Mouse (Mus musculus) adrenal gland, postnatal 36 days (tissue): ENCODE results near the gene Isx. TPM values are rescaled to one million over a fixed set of nuclear protein-coding genes. Genes with fewer than 3 reads are reported as not detected.

Source experiments
- DNase-seq, 2 experiments: peaks; one replicate each; pipeline ENCODE4 v3.0.0; 2021; ENCODE audit warnings: mixed read lengths in 1 of 2
- long read RNA-seq, 2 experiments: library from polyadenylated mRNA; stranded (forward); transcript quantifications; one replicate each; pipeline ENCODE4 v2.0.0; 2021; ENCODE audit warnings: borderline sequencing depth in 2 of 2
- total RNA-seq, 2 experiments: library from RNA; stranded (reverse); gene quantifications; 2 replicates each; pipeline ENCODE4 v1.2.3; 2021

Isx gene
- not detected for total RNA-seq
- long read RNA-seq, experiment 1, result 0 reads
- long read RNA-seq, experiment 2, result 0 reads

DNA sequence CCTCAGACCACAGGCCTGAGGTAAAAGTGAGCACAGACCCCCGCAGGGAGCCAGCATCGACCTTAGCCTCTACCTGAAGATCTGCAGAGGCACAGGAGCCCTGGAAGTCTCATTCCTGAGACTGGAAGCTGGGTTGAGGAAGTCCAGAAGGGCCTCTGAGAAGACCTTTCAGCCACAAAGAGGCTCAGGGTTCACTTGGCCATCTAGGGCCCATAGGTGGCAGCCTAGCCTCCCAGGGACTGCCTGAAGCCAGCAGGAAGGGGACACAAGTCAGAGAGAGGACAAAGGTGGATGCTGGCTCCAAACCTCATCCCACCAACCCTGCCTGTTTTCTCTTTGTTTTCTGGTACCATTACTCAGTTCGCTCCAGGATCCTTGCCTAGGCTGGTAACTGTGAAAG is at the start of gene Isx:
Gene Isx, plus strand, starts transcription at position 234 of the 400 bp plus-strand sequence.
- no peak for DNase-seq

DNA sequence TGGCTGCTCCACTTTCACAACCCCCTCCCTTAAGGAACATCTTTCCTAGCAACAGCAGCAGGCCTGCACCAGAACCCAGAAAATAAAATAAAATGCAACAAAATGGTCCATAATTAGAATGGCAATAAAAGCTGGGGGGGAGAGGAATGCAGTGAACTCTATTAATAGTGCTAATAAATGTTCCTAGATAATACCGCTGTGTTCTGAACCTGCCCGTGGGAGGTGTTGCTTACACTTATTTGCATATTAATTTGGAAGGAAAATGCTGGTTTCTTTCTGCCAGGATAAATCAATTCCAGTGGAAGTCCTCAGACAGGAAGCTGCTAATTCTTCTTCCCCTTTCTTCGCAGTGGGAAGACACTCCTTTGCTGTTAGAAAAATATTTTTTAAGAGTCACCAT is 45.3 kb upstream of the Isx start:
- DNase-seq, result no peak

DNA sequence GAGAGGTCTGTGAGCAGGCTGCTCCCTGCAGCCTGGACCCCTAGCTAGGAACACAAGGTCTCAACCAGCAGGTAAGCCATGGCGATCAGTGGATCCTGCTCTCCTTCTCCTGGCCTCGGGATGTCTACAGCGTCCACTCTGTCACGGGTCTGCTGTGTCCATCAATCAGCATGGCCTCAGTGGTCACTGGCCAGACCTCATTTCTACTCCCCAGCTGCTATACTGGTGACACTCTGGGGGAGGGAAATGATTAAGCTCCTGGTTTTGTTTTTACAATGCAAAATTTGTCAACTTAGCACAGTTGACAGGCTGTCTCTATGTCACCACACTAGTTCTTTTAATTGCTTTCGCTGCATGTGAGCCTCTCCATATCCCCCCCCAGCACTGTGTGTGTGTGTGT is 41.7 kb upstream of the Isx start:
- DNase-seq, result no peak

DNA sequence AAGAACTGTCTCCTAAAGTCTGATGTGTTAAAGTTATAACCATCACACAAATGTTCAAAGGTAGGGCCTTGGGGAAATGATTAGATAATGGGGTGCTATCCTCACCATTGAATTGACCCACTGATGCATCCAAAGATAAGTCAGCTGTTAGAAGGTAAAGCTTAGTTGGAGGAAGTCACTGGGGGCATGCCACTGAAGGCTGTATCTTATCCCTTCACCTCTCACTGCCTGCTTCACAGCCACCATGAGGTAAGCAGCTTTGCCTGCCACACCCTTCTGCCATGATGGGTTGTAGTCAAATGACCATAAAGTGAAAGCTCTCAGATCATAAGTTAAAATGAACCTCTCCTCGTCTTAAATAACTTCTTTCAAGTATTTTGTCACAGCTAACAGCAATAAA is 38.7 kb upstream of the Isx start:
- no peak for DNase-seq

DNA sequence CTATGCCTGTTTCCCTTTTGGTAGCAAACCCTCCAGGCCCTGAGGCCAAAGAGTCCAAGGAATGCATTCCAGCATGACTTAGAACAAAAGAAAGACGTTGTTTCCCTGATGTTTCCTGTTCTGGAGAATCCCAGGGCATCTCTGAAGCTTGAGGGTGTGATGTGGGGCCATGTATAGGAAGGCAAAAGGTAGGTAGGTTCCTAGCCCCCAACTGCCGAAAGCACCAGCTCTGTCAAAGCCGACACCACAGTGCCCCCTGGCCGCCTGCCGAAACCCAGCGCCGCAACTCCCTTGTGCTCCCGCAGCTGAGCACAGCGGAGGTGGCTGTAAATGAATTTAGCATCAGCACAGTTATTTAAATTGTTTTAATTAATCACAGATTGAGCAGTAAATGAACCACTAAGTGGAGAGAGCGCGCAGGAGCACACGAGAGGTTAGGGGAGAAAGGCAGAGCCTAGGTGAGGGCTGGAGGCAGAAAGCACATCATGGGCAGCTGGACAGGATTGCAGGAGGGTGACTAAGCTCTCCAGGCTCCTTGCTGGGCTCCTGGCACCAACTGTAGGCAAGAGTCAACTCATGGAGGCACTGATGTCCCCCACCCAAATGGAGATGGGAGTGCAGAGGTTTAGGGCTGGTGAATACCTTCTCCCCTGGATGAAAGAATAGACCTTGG is 25.5 kb upstream of the Isx start:
- no peak for DNase-seq

DNA sequence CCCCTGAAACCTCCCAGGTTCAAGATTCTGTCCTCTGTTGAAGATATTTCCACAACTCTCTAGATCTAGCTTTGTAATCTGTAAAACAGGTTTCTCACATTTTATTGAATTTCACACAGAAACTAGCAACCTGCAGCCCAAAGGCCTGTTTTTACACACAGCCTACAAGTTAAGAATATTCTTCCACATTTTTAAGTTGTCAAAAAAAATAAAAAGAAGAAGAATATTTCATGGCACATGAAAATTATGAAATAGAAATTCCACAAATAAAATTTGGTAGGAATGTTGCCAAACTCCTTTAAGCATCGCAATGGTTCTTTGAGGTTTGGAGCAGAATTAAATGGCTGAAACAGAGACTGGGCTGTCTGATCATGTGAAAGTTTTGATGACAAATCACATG is 24.3 kb upstream of the Isx start:
- DNase-seq, result no peak

DNA sequence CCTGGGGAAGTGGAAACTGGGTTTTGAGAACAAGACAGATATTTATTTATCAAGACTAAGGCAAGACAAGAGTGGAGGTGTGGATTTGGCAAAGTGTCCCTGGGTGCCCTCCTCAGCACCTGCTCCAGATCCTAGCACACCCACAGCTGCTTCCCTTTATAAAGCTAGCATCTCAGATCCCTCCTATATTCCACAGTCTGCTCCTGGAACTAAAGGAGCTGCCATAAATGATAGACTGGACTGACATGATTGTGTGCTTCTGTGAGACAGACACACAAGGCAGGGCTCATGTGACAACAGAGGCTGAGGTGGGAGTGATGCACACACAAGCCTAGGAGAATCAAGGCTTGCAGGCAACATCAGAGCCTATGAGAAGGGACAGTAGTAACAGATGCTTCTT is 22.0 kb upstream of the Isx start:
- no peak for DNase-seq

DNA sequence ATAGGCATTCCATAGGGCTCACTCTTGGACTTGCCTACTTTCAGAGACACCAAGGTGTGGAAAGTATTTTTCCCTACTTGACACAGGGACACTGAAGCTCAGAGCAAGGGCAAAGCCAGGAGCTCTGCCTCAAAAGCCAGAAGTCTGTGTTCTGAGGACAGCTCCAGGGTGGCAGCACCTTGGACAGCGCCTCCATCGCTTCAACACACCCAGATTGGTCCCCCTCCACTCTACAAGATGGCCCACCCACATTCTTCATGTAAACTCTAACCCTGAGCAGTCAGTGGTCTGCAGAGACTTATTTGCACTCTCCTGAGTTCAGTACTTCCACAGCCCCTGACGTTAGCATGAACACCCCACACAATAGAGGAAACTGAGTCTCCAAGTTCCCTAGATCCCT is 21.1 kb upstream of the Isx start:
- DNase-seq, result peak in 1 of 2 experiments; percentile 23

DNA sequence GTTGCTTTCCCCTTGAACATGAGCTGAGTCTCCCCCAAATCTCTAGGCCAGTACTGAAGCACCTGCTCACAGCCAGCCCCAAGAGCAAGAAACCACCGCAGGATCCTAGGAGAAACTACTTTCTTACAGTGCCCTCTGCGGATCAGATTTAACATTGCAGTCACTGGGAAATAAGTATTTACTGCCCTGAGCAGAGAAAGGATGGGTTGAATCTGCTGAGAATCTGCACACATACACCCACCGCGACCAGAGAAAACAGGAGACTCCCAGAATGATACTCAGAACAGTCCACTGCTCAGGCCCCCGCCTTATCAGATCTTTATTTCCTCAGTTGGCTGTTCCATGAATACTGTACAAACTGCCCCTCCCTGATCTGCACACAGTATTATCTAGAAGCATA is 19.5 kb upstream of the Isx start:
- DNase-seq, result peak; percentile 5 to 20

DNA sequence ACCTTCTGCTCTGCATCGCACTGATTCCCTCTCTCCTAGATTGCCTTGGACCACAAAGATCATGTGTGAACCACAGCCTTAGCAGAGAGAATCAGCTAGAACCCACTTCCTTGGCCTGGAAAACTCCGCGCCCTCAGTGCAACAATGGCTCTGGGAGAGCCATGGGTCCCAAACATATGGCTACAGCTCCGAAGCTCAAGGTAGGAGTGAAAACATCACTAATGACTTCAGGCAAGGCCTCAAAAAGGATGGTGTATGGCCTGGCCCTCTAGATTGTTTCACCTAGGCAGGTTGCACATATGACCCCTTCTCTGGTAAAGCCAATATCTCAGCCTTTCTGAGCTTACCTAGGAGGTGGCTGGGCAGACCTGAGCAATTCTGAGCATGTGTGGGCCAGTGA is 18.2 kb upstream of the Isx start:
- no peak for DNase-seq

DNA sequence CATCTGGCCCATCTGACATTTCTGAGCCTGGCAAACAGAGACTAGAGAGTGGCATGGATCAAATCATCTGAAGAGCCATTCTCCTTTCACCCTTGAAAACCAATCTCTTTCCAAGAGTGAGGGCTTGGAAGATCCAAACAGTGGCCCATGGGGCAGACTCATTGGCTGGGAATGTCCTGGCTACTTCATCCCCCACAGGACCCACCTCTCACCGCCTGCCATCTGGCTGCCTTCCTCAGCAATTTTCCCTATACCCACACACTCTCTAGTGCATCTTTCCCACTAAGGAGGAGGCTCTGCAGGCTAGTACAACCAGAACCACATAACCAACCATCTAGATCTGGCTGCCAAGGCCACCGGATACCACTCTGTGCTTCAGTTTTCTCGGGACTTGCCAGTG is 17.6 kb upstream of the Isx start:
- no peak for DNase-seq

DNA sequence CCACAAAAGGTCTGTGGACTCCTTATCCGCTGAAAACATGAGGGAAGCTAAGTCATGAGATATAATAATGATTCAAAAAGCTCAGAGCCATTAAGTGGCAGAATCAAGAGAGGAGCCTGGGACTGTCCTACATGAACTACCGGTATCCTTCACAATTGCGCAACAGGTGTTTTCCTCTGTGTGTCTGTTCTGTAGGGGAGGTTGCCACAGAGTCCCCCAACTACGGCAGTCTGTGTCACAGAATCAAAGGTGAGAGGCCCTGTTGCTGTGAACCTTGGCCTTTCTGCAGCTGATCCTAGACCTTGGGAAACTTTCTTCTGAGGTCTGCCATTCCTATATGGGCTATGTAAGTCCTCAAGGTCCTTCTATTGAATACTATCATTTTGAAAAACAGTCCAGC is 13.7 kb upstream of the Isx start:
- DNase-seq, result no peak

DNA sequence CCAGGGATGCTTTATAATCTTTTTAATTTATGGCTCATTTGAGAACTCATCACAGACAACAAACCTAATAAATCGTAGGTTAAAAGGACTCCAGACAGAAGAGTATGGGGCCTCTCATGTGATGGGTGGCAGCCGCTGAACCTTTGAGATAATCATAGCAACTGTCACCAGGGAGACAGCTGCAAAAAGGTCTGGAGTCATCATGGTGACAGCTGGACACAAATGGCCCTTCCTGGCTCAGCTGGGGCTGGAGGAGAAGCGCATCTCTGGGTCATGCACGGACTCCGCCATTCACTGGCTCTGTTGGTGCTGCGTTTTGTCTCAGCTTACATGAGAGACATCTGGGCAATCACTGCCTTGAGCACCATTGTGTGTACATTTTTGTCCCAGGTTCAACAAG is 12.5 kb upstream of the Isx start:
- no peak for DNase-seq

DNA sequence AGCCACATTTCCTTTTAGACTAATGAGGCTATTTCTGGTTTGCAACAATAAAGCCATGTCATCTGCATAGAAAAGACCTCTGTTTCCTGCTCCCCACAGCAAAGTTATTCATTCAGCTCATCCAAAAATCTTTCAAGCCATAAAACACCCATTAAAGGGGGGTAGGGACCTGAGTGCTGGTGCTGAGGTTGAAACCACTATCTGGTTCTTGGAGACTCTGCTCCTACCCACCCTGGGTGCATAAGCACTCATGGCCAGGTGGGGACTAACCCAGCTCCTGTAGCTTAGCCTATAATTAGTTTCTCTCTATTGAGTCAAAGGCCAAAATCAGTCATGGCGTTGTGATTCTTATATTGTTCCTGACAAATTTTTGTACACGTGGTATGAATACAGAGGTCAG is 10.4 kb upstream of the Isx start:
- no peak for DNase-seq

DNA sequence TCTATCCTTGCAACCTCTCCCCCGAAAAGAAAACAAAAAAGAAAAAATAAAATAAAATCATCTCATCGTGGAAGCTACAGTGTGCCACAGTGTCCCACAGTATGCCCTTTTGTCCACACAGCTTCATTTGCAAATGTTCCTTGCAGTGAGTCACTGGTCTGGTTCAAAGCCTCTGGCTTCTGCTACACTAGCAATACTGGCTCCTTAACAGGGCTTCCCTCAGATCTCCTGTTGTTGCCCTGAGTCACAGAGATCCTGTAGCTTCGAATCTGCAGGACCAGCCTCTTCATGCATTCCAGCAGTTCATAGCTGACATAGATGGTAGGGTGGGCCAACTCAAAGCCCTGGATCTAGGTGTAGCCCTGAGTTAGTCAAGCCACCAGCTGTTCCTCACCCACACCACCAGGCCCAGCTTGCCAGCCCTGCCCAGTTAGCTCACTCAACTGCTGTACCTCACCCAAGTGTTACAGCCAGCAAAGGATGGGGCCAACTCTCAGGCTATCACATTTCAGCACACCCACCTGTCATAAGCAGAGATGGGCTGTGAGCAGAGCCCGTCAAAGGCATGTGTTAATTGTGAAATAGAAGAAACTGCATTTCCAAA is 2.5 kb upstream of the Isx start:
- peak; percentile 40 to 46 for DNase-seq

DNA sequence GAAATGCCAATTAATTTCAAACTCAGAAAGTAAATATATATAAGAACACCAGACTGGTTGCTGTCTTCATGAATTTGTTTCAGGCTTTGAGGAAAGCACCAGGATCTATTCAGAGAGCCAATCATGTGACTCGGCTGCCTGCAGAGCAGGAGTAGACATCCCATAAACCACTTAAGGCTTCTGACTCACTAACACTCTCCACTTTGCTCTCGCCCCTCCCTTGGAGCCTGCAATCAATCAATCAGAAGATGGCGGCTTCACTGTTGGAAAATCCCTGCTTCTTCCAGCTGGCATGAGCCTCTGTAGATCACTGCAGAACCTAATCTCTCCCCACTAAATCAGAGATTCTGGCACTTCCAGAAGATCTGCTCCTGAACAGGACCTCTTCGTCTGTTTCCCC is 1.3 kb upstream of the Isx start:
- DNase-seq, result peak; percentile 21 to 27

DNA sequence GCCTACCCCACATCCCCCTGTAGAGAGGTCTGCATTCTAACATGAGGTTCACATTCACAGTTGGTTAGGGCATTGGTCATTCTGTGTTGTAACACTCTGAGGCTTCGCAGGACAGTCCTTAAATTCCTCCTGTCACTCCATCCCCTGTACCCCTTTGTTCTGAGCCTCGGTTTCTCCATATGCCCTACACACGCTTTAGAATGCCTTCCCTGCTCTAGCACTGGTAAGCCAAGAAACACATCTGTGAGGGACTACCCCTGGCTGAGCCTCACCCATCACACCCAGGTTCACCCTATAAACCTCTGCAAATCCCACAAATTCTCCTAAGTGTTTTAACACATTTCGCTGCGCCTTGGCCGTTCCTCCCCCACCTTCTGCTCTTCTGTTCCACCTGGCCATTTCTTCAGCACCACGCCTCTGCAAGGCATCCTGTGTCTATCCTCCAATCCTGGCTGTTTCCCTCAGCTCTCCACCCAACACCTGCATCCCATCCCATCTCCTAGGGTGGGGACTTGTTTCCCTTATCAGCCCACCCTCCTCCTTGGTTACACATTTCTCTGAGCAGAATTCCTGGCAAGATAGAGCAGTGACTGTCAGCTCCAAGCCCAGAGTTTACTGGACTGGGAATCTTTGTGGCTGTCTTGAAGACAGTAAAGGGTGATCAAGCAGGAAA is 686 bp upstream of the Isx start:
- DNase-seq, result no peak

DNA sequence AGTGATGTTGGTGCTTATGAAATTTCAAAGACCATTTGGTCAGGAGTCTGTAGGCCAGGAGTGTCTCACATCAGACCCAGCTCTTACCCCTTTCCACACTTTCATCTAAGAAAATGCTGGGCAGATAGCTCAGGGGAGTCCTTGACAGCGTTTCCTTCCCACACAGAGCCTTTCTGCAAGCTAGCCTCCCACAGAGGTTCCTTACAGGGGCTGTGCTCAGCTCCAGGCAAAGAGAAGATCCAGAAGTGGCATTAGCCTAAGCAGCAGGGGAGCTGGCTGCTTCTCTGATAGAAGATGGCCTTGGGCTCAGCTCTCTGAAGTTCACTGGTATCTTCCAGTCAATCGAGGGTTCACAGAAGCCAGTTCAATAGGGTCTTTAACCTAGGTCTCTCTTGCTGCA is 1.6 kb downstream of the Isx start:
- DNase-seq, result no peak

DNA sequence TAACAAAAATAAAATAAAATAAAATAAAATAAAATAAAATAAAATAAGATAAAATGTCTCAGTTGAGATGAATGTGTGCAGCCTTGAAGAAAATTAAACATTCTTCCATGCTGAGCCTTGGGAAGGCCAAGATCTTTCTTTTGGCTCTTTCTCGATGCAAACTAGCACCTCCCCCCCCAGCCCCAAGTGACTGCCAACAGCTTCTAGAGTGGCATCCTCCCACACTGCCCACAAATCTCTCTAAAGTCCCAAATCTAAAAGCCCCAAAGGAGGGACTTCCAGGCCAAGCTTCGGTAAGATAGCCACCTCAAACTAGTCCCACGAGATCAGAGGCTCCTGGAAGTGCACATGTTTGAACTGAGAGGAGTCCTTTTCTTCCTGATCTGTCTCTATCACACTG is 5.7 kb downstream of the Isx start:
- no peak for DNase-seq

DNA sequence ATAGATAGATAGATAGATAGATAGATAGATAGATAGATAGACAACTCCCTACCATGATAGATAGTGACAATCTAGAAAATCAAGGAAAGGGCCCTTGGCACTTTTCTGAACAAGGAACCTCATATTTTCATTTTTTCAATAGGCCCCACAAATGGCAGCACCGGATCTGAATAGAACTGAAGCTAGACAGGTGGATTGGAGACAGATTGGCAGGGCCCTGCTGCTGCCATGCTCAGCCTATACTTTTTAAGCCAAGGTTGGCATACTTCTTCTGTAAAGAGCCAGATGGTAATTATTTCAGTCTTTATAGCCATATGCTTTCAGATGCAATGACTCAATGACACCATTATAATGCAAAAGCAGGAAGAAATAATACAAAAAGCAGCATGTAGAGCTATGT is 15.8 kb downstream of the Isx start:
- no peak for DNase-seq

DNA sequence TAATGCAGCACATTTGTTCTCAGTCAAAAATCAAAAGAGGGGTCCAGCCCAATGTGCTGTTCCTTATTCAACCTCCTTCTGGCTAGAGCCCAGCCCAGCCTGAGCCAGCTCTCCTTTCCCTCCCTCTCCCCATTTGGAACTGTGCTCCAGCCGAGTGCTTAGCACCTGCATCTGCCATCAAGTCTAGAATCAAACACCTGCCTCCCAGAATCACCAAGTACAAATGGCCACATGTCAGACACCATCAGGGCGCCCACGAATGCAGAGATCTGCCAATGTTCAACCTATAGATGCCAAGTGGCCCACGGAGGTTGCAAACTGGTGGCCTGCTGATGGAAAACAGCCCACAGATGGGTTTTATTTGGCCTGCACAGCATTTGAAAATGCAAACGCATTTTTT is 18.1 kb downstream of the Isx start:
- no peak for DNase-seq

DNA sequence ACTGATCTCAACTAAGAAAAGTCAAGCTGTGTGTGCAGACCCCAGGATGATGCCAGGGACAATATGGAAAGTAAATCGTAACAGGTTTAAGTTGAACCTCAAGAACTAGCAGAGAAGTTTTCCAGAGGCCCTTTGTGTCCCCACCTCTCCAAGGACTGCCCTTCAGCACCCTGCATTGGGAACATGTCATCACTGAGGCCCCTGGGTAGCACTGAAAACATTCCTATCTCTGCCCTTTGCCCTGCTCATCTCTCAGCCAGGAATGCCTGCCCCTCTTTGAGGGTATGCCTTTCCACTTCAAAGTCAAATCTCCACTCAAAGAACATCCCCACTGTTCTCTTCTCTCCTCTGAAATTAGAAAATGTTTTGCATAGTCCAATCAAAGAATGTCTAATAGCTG is 23.3 kb downstream of the Isx start:
- no peak for DNase-seq

DNA sequence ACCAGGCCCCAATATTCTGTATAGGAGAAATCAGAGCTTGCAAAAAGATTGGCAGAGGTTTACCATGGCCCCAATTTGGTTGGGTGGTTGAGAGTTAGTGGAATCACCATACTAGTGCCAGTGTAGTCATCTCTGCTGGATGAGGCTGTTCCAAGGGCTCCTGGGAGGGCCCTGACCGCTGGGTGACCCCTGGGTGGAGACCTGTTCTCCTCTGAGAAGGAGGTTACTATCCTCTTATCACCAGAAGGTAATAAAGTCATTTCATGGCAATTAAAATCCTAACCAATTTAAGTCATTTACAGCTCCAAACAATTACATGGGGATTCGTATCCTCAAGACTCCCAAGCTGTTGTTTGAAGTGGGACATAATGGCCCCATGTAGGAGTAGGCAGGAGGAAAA is 24.3 kb downstream of the Isx start:
- DNase-seq, result no peak

DNA sequence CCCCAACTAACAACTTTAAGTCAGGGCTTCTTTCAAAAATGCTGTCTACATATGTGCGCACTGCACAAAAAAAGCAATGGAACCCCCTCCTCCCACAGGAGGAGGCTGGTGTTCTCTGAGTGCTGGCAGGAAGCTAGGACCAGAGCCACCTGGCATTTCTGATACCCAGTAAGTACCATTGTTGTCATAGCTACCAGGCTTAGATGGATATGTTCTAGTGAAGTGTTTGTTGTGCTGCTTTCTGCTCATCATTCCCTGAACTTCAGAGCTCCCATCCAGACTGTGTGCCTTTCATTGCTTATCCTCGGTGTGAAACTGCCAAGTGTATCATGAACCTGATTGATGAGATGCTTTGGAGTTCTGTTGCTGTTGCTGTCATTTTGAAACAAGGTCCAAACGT is 26.8 kb downstream of the Isx start:
- no peak for DNase-seq
